Mouse (Mus musculus): ENCODE data around the gene Ubald2. TPM values are rescaled to one million over a fixed set of nuclear protein-coding genes. Genes with fewer than 3 reads are reported as not detected.

Gene Ubald2
- polyA plus RNA-seq, 1 experiment from 2014 or later = 95.5 TPM

- Histone ChIP-seq H3K9me3 (replicated peaks; ENCODE audit: control insufficient read depth, low read length) (no peaks in the 10 kb centered on the region), H3K4me2 (ENCODE audit: low read length) (no peak overlapping the region), H3K36me3 (ENCODE audit: control insufficient read depth, insufficient read depth, low read length) (peaks cover under 1% of the 10 kb centered on the region; the same call in 1 of the 2 replicates), H3K27ac (ENCODE audit: low read depth, low read length) (no peak overlapping the region), H3K27me3 (replicated peaks; ENCODE audit: control insufficient read depth, insufficient read depth, low read length) (no peaks in the 10 kb centered on the region), H3K4me1 (ENCODE audit: control insufficient read depth, insufficient read depth, low read length) (peaks cover 4% of the 10 kb centered on the region), H3K9ac (ENCODE audit: low read length) (no peak overlapping the region), H3K4me3 (ENCODE audit: low read depth, low read length) (no peak overlapping the region)
- ATAC-seq (no peak), DNase-seq (ENCODE audit: low spot score) (no peak)
- WGBS = 92% methylated on average over 9 of the region's 9 CpGs
Measured at GRCm38 (mm10) chr11:116429862-116430613, 3.9 kb upstream of the Ubald2 start.

- no peak overlapping the region for H3K4me3 ChIP-seq (ENCODE audit: low read depth, low read length)
- no peak overlapping the region for H3K9ac ChIP-seq (ENCODE audit: low read length)
- ATAC-seq (no peak), DNase-seq (ENCODE audit: low spot score) (no peak)
- peak overlapping the region; percentile 16; the same call in 1 of the 2 replicates for H3K4me2 ChIP-seq (ENCODE audit: low read length)
- no peaks in the 10 kb centered on the region for H3K27me3 ChIP-seq (replicated peaks; ENCODE audit: control insufficient read depth, insufficient read depth, low read length)
- H3K27ac ChIP-seq (ENCODE audit: low read depth, low read length) = no peak overlapping the region
- H3K4me1 ChIP-seq (ENCODE audit: control insufficient read depth, insufficient read depth, low read length) = peaks cover 12% of the 10 kb centered on the region
- no peaks in the 10 kb centered on the region for H3K9me3 ChIP-seq (replicated peaks; ENCODE audit: control insufficient read depth, low read length)
- H3K36me3 ChIP-seq (ENCODE audit: control insufficient read depth, insufficient read depth, low read length) = peaks cover 9% of the 10 kb centered on the region
- WGBS = 24% methylated on average over 22 of the region's 22 CpGs
Measured at GRCm38 (mm10) chr11:116430723-116431427, 3.0 kb upstream of the Ubald2 start.

DNA sequence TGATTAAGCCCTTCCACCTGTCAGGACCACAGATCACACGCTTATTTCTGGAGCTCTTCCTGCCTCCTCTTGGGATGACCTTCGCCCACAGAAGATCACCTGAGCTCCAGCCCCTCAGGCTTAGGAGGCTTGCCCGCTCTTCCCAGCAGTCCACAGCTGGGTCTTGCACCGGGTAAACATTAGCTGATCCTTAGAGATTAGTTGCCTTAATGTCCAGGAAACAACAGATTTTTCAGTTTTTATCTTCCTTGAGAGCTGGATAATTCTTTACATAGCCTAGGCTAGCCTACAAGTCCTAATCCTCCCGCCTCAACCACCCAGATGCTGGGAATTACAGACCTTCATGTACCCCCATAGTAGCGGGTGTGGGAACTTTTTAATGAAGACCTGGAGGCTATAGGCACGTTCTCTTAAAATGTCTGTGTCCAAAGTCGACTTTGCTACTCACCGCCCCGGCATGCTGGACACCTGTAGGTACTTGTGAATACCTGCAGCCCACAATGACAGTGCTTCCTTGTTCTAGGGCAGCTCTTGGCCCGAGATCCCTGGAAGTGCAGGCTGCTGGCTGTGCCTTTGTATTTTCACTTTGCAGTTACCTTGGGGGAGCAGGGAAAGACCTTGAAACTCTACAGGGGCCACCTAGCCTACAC lies 2.3 kb upstream of the Ubald2 start:
- no peak overlapping the region for H3K27ac ChIP-seq (ENCODE audit: low read depth, low read length)
- DNase-seq (ENCODE audit: low spot score) (no peak), ATAC-seq (no peak)
- H3K36me3 ChIP-seq (ENCODE audit: control insufficient read depth, insufficient read depth, low read length) = peaks cover 15% of the 10 kb centered on the region
- H3K4me3 ChIP-seq (ENCODE audit: low read depth, low read length) = no peak overlapping the region
- H3K27me3 ChIP-seq (replicated peaks; ENCODE audit: control insufficient read depth, insufficient read depth, low read length) = no peaks in the 10 kb centered on the region
- no peaks in the 10 kb centered on the region for H3K9me3 ChIP-seq (replicated peaks; ENCODE audit: control insufficient read depth, low read length)
- WGBS = 46% methylated on average over 11 of the region's 11 CpGs
- no peak overlapping the region for H3K9ac ChIP-seq (ENCODE audit: low read length)
- H3K4me2 ChIP-seq (ENCODE audit: low read length) = peak overlapping the region; percentile 16; the same call in 1 of the 2 replicates
- peaks cover 16% of the 10 kb centered on the region for H3K4me1 ChIP-seq (ENCODE audit: control insufficient read depth, insufficient read depth, low read length)

- ATAC-seq (no peak), DNase-seq (ENCODE audit: low spot score) (no peak)
- Histone ChIP-seq H3K4me1 (ENCODE audit: control insufficient read depth, insufficient read depth, low read length) (peaks cover 16% of the 10 kb centered on the region), H3K9me3 (replicated peaks; ENCODE audit: control insufficient read depth, low read length) (no peaks in the 10 kb centered on the region), H3K4me2 (ENCODE audit: low read length) (no peak overlapping the region), H3K27me3 (replicated peaks; ENCODE audit: control insufficient read depth, insufficient read depth, low read length) (no peaks in the 10 kb centered on the region), H3K27ac (ENCODE audit: low read depth, low read length) (no peak overlapping the region), H3K4me3 (ENCODE audit: low read depth, low read length) (no peak overlapping the region), H3K9ac (ENCODE audit: low read length) (no peak overlapping the region), H3K36me3 (ENCODE audit: control insufficient read depth, insufficient read depth, low read length) (peaks cover 20% of the 10 kb centered on the region)
- 52% methylated on average over 6 of the region's 6 CpGs for WGBS
Measured at GRCm38 (mm10) chr11:116432127-116432526, 1.8 kb upstream of the Ubald2 start.

DNA sequence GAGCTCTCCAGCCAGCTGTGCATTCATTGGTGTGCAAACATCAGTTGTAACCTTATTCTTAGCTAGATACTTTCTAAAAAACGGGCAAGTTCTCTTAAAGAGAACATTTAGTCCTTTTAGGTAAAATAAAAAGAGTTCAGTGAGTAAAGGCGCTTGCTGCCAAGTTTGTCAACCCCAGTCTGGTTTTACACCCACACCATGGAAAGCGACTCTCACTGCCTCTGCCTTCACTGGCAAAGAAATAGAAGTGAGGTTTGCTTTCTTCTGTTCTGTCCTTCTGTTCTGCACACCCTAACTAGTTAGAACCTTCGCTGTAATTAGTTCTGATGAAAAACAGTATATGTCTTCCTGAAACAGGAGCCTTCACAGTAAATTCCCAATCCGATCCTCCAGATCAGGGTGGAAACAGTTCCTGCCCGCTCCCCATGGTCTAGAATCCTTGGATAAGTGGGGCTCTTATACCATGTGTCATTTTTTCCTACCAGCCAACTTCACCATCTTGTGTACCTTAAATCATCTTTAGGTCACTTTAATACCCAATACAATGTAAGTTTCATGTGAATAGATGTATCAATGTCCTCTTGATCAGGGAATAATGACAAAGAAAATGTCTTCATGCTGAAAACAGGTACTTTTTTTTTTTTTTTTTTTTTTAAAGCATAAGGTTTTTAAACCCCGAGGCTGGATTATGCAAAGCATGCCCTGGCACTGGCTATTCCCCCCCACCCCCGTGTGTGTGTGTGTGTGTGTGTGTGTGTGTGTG lies 1.1 kb upstream of the Ubald2 start:
- H3K4me3 ChIP-seq (ENCODE audit: low read depth, low read length) = no peak overlapping the region
- peaks cover 16% of the 10 kb centered on the region for H3K4me1 ChIP-seq (ENCODE audit: control insufficient read depth, insufficient read depth, low read length)
- no peak overlapping the region for H3K27ac ChIP-seq (ENCODE audit: low read depth, low read length)
- whole genome bisulfite sequencing = 54% methylated on average over 8 of the region's 8 CpGs
- ATAC-seq = no peak
- DNase-seq (ENCODE audit: low spot score) = no peak
- H3K36me3 ChIP-seq (ENCODE audit: control insufficient read depth, insufficient read depth, low read length) = peaks cover 26% of the 10 kb centered on the region
- H3K9ac ChIP-seq (ENCODE audit: low read length) = no peak overlapping the region
- no peak overlapping the region for H3K4me2 ChIP-seq (ENCODE audit: low read length)
- no peaks in the 10 kb centered on the region for H3K27me3 ChIP-seq (replicated peaks; ENCODE audit: control insufficient read depth, insufficient read depth, low read length)
- no peaks in the 10 kb centered on the region for H3K9me3 ChIP-seq (replicated peaks; ENCODE audit: control insufficient read depth, low read length)

DNA sequence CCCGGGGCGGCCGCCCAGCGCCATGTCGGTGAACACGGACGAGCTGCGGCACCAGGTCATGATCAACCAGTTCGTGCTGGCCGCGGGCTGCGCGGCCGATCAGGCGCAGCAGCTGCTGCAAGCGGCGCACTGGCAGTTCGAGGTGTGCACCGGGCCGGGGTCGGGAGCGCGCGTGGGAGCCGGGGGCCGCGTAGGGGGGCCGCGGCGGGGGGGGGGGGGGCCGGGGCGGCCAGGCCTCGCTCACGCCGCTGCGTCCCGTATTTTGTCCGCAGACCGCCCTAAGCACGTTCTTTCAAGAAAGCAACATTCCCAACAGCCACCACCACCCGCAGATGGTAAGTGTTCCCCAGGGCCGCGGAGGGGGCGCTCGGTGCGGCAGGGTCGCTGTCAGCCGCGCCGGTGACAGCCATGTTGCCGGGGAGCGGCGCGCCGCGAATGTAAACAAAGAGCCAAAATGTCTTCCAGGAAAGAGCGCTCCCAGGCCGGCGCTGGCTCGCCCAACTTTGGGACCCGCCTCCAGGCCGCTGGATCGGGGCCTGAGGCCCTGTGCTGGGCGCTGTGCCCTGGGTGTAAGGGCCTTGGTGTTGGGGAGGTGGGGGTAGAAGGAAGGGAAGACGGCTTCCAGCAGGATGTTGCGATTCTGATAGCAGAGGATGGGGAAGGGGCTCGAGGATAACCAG lies 533 bp downstream of the Ubald2 start:
- WGBS = under 1% methylated on average over 29 of the region's 67 CpGs
- Histone ChIP-seq H3K27me3 (replicated peaks; ENCODE audit: control insufficient read depth, insufficient read depth, low read length) (no peaks in the 10 kb centered on the region), H3K9ac (ENCODE audit: low read length) (peak overlapping the region; percentile 92), H3K4me1 (ENCODE audit: control insufficient read depth, insufficient read depth, low read length) (peaks cover 16% of the 10 kb centered on the region), H3K4me2 (ENCODE audit: low read length) (peak overlapping the region; percentile 94), H3K27ac (ENCODE audit: low read depth, low read length) (peak overlapping the region; percentile 93), H3K9me3 (replicated peaks; ENCODE audit: control insufficient read depth, low read length) (no peaks in the 10 kb centered on the region), H3K4me3 (ENCODE audit: low read depth, low read length) (peak overlapping the region; percentile 83), H3K36me3 (ENCODE audit: control insufficient read depth, insufficient read depth, low read length) (peaks cover 34% of the 10 kb centered on the region)
- DNase-seq (ENCODE audit: low spot score) (peak; percentile 72), ATAC-seq (peak; percentile 18)

- Histone ChIP-seq H3K4me3 (ENCODE audit: low read depth, low read length) (peak overlapping the region; percentile 83), H3K4me1 (ENCODE audit: control insufficient read depth, insufficient read depth, low read length) (peaks cover 16% of the 10 kb centered on the region), H3K27me3 (replicated peaks; ENCODE audit: control insufficient read depth, insufficient read depth, low read length) (no peaks in the 10 kb centered on the region), H3K27ac (ENCODE audit: low read depth, low read length) (peak overlapping the region; percentile 93), H3K36me3 (ENCODE audit: control insufficient read depth, insufficient read depth, low read length) (peaks cover 40% of the 10 kb centered on the region), H3K9ac (ENCODE audit: low read length) (peak overlapping the region; percentile 92), H3K4me2 (ENCODE audit: low read length) (peak overlapping the region; percentile 94), H3K9me3 (replicated peaks; ENCODE audit: control insufficient read depth, low read length) (no peaks in the 10 kb centered on the region)
- 50% methylated on average over 12 of the region's 12 CpGs for WGBS
- no peak for DNase-seq (ENCODE audit: low spot score)
- ATAC-seq = no peak
Measured at GRCm38 (mm10) chr11:116434967-116435752, 1.3 kb downstream of the Ubald2 start.
